Mouse (Mus musculus): ENCODE results near the gene Olfr1231. TPM values are rescaled to one million over a fixed set of nuclear protein-coding genes. Genes with fewer than 3 reads are reported as not detected.

The Olfr1231 gene
- not detected in 2 replicates for polyA plus RNA-seq (2015; fragmentation: Nextera tagmentation; extraction: Ambion mirVana)

- WGBS (ENCODE audit: insufficient replicate concordance) = 62% methylated on average over 2 of the region's 2 CpGs
- no peak within 1 kb of the TSS for H3K4me2 ChIP-seq (ENCODE audit: low read depth, low read length)
- ATAC-seq = no peak
- no peaks in the 10 kb centered on the region for H3K9me3 ChIP-seq (ENCODE audit: low read length)
- H3K4me3 ChIP-seq (ENCODE audit: low read depth, low read length) = no peak within 1 kb of the TSS
- H3K9ac ChIP-seq (replicated peaks) = no peak within 1 kb of the TSS
- H3K36me3 ChIP-seq (replicated peaks; ENCODE audit: insufficient read depth, low read length) = no peaks in the 10 kb centered on the region
- no peaks in the 10 kb centered on the region for H3K4me1 ChIP-seq (ENCODE audit: insufficient read depth)
- DNase-seq = no peak
- H3K27ac ChIP-seq (ENCODE audit: low read depth) = no peak within 1 kb of the TSS
- H3K27me3 ChIP-seq (ENCODE audit: insufficient read depth, low read length) = no peaks in the 10 kb centered on the region
- TF ChIP-seq CTCF (IDR thresholded peaks at IDR 0.05; ENCODE audit: low read depth) (no peak), EP300 (IDR thresholded peaks at IDR 0.05; ENCODE audit: low read depth) (no peak)
Observed at GRCm38 (mm10) chr2:89306974-89307373, at the start of gene Olfr1231. Gene Olfr1231 (minus strand): TSS chr2:89307074.

GRCm38 (mm10) chr2:89342298-89342697, 35.4 kb upstream of the Olfr1231 start, which contains the start of gene Olfr1233:
Gene Olfr1233 (minus strand): TSS chr2:89342398.
- H3K9me3 ChIP-seq (ENCODE audit: low read length) = no peaks in the 10 kb centered on the region
- no peak within 1 kb of the TSS for H3K27ac ChIP-seq (ENCODE audit: low read depth)
- H3K4me2 ChIP-seq (ENCODE audit: low read depth, low read length) = no peak within 1 kb of the TSS
- ATAC-seq (no peak), DNase-seq (no peak)
- no peak within 1 kb of the TSS for H3K4me3 ChIP-seq (ENCODE audit: low read depth, low read length)
- H3K4me1 ChIP-seq (ENCODE audit: insufficient read depth) = no peaks in the 10 kb centered on the region
- TF ChIP-seq CTCF (IDR thresholded peaks at IDR 0.05; ENCODE audit: low read depth) = no peak
- TF ChIP-seq EP300 (IDR thresholded peaks at IDR 0.05; ENCODE audit: low read depth) = no peak
- no peaks in the 10 kb centered on the region for H3K36me3 ChIP-seq (replicated peaks; ENCODE audit: insufficient read depth, low read length)
- no peak within 1 kb of the TSS for H3K9ac ChIP-seq (replicated peaks)
- no peaks in the 10 kb centered on the region for H3K27me3 ChIP-seq (ENCODE audit: insufficient read depth, low read length)

- no peaks in the 10 kb centered on the region for H3K27me3 ChIP-seq (ENCODE audit: insufficient read depth, low read length)
- ATAC-seq (no peak), DNase-seq (no peak)
- no peaks in the 10 kb centered on the region for H3K36me3 ChIP-seq (replicated peaks; ENCODE audit: insufficient read depth, low read length)
- H3K4me1 ChIP-seq (ENCODE audit: insufficient read depth) = no peaks in the 10 kb centered on the region
- H3K4me3 ChIP-seq (ENCODE audit: low read depth, low read length) = no peak within 1 kb of the TSS
- TF ChIP-seq EP300 (IDR thresholded peaks at IDR 0.05; ENCODE audit: low read depth) = no peak
- TF ChIP-seq CTCF (IDR thresholded peaks at IDR 0.05; ENCODE audit: low read depth) = no peak
- H3K9me3 ChIP-seq (ENCODE audit: low read length) = no peaks in the 10 kb centered on the region
- H3K4me2 ChIP-seq (ENCODE audit: low read depth, low read length) = no peak within 1 kb of the TSS
- H3K9ac ChIP-seq (replicated peaks) = no peak within 1 kb of the TSS
- no peak within 1 kb of the TSS for H3K27ac ChIP-seq (ENCODE audit: low read depth)
Observed at GRCm38 (mm10) chr2:89329575-89329974, 22.7 kb upstream of the Olfr1231 start, which contains the start of gene Olfr1232. Gene Olfr1232 (minus strand): TSS chr2:89329675.

GRCm38 (mm10) chr2:89297168-89297567, 9.7 kb downstream of the Olfr1231 start, which contains the start of gene Olfr1230:
Gene Olfr1230 (minus strand): TSS chr2:89297268.
- Histone ChIP-seq H3K4me3 (ENCODE audit: low read depth, low read length) (no peak within 1 kb of the TSS), H3K4me1 (ENCODE audit: insufficient read depth) (no peaks in the 10 kb centered on the region), H3K9ac (replicated peaks) (no peak within 1 kb of the TSS), H3K27me3 (ENCODE audit: insufficient read depth, low read length) (no peaks in the 10 kb centered on the region), H3K27ac (ENCODE audit: low read depth) (no peak within 1 kb of the TSS), H3K9me3 (ENCODE audit: low read length) (no peaks in the 10 kb centered on the region), H3K4me2 (ENCODE audit: low read depth, low read length) (no peak within 1 kb of the TSS), H3K36me3 (replicated peaks; ENCODE audit: insufficient read depth, low read length) (no peaks in the 10 kb centered on the region)
- ATAC-seq (no peak), DNase-seq (no peak)
- WGBS (ENCODE audit: insufficient replicate concordance) = 78% methylated on average over 1 of the region's 1 CpGs
- TF ChIP-seq EP300 (IDR thresholded peaks at IDR 0.05; ENCODE audit: low read depth) (no peak), CTCF (IDR thresholded peaks at IDR 0.05; ENCODE audit: low read depth) (no peak)

- Histone ChIP-seq H3K9me3 (ENCODE audit: low read length) (no peaks in the 10 kb centered on the region), H3K4me1 (ENCODE audit: insufficient read depth) (no peaks in the 10 kb centered on the region), H3K4me3 (ENCODE audit: low read depth, low read length) (no peak within 1 kb of the TSS), H3K36me3 (replicated peaks; ENCODE audit: insufficient read depth, low read length) (no peaks in the 10 kb centered on the region), H3K9ac (replicated peaks) (no peak within 1 kb of the TSS), H3K27me3 (ENCODE audit: insufficient read depth, low read length) (no peaks in the 10 kb centered on the region), H3K4me2 (ENCODE audit: low read depth, low read length) (no peak within 1 kb of the TSS), H3K27ac (ENCODE audit: low read depth) (no peak within 1 kb of the TSS)
- TF ChIP-seq CTCF (IDR thresholded peaks at IDR 0.05; ENCODE audit: low read depth) = no peak
- TF ChIP-seq EP300 (IDR thresholded peaks at IDR 0.05; ENCODE audit: low read depth) = no peak
- WGBS (ENCODE audit: insufficient replicate concordance) = 59% methylated on average over 2 of the region's 2 CpGs
- ATAC-seq (no peak), DNase-seq (no peak)
Observed at GRCm38 (mm10) chr2:89287914-89288313, 19.0 kb downstream of the Olfr1231 start, which contains the start of gene Olfr1229. Gene Olfr1229 (minus strand): TSS chr2:89288014.

GRCm38 (mm10) chr2:89253962-89254361, 52.9 kb downstream of the Olfr1231 start, which contains the start of gene Olfr1228:
Gene Olfr1228 (minus strand): TSS chr2:89254062.
- Histone ChIP-seq H3K4me2 (ENCODE audit: low read depth, low read length) (no peak within 1 kb of the TSS), H3K4me1 (ENCODE audit: insufficient read depth) (no peaks in the 10 kb centered on the region), H3K27ac (ENCODE audit: low read depth) (no peak within 1 kb of the TSS), H3K4me3 (ENCODE audit: low read depth, low read length) (no peak within 1 kb of the TSS), H3K36me3 (replicated peaks; ENCODE audit: insufficient read depth, low read length) (no peaks in the 10 kb centered on the region), H3K27me3 (ENCODE audit: insufficient read depth, low read length) (no peaks in the 10 kb centered on the region), H3K9me3 (ENCODE audit: low read length) (no peaks in the 10 kb centered on the region), H3K9ac (replicated peaks) (no peak within 1 kb of the TSS)
- no peak for ATAC-seq
- DNase-seq = no peak
- TF ChIP-seq CTCF (IDR thresholded peaks at IDR 0.05; ENCODE audit: low read depth) (no peak), EP300 (IDR thresholded peaks at IDR 0.05; ENCODE audit: low read depth) (no peak)

Other genes starting within 250 kb of the Olfr1231 start
- gene Olfr1218, start 245.9 kb downstream of the Olfr1231 start, polyA plus RNA-seq (2015; fragmentation: Nextera tagmentation; extraction: Ambion mirVana) = not detected in 2 replicates
- gene Olfr1219, start 223.6 kb downstream of the Olfr1231 start, polyA plus RNA-seq (2015; fragmentation: Nextera tagmentation; extraction: Ambion mirVana) = not detected in 2 replicates
- not detected in 2 replicates for gene Olfr1220, start 200.2 kb downstream of the Olfr1231 start, polyA plus RNA-seq (2015; fragmentation: Nextera tagmentation; extraction: Ambion mirVana)
- gene Olfr1221, start 189.8 kb downstream of the Olfr1231 start, polyA plus RNA-seq (2015; fragmentation: Nextera tagmentation; extraction: Ambion mirVana) = not detected in 2 replicates
- gene Olfr1222, start 174.0 kb downstream of the Olfr1231 start, polyA plus RNA-seq (2015; fragmentation: Nextera tagmentation; extraction: Ambion mirVana) = not detected in 2 replicates
- not detected in 2 replicates for gene Olfr1223, start 155.5 kb downstream of the Olfr1231 start, polyA plus RNA-seq (2015; fragmentation: Nextera tagmentation; extraction: Ambion mirVana)
- gene Olfr1224-ps1, start 143.0 kb downstream of the Olfr1231 start, polyA plus RNA-seq (2015; fragmentation: Nextera tagmentation; extraction: Ambion mirVana) = not detected in 2 replicates
- gene Olfr1225, start 132.4 kb downstream of the Olfr1231 start, polyA plus RNA-seq (2015; fragmentation: Nextera tagmentation; extraction: Ambion mirVana) = not detected in 2 replicates
- not detected in 2 replicates for gene Olfr1226, start 107.0 kb downstream of the Olfr1231 start, polyA plus RNA-seq (2015; fragmentation: Nextera tagmentation; extraction: Ambion mirVana)
- not detected in 2 replicates for gene Olfr1228, start 53.0 kb downstream of the Olfr1231 start, polyA plus RNA-seq (2015; fragmentation: Nextera tagmentation; extraction: Ambion mirVana)
- gene Olfr1229, start 19.1 kb downstream of the Olfr1231 start, polyA plus RNA-seq (2015; fragmentation: Nextera tagmentation; extraction: Ambion mirVana) = not detected in 2 replicates
- gene Olfr1230, start 9.8 kb downstream of the Olfr1231 start, polyA plus RNA-seq (2015; fragmentation: Nextera tagmentation; extraction: Ambion mirVana) = not detected in 2 replicates
- gene Olfr1232, start 22.6 kb upstream of the Olfr1231 start, polyA plus RNA-seq (2015; fragmentation: Nextera tagmentation; extraction: Ambion mirVana) = not detected in 2 replicates
- gene Olfr1233, start 35.3 kb upstream of the Olfr1231 start, polyA plus RNA-seq (2015; fragmentation: Nextera tagmentation; extraction: Ambion mirVana) = not detected in 2 replicates
- not detected in 2 replicates for gene Olfr1234, start 57.8 kb upstream of the Olfr1231 start, polyA plus RNA-seq (2015; fragmentation: Nextera tagmentation; extraction: Ambion mirVana)
- not detected in 2 replicates for gene Olfr1238, start 102.6 kb upstream of the Olfr1231 start, polyA plus RNA-seq (2015; fragmentation: Nextera tagmentation; extraction: Ambion mirVana)
- gene Olfr1239, start 113.3 kb upstream of the Olfr1231 start, polyA plus RNA-seq (2015; fragmentation: Nextera tagmentation; extraction: Ambion mirVana) = not detected in 2 replicates
- not detected in 2 replicates for gene Olfr1240, start 135.9 kb upstream of the Olfr1231 start, polyA plus RNA-seq (2015; fragmentation: Nextera tagmentation; extraction: Ambion mirVana)
- gene Olfr1241, start 180.1 kb upstream of the Olfr1231 start, polyA plus RNA-seq (2015; fragmentation: Nextera tagmentation; extraction: Ambion mirVana) = not detected in 2 replicates
- gene Olfr1242, start 191.3 kb upstream of the Olfr1231 start, polyA plus RNA-seq (2015; fragmentation: Nextera tagmentation; extraction: Ambion mirVana) = not detected in 2 replicates
- not detected in 2 replicates for gene Olfr1243, start 224.4 kb upstream of the Olfr1231 start, polyA plus RNA-seq (2015; fragmentation: Nextera tagmentation; extraction: Ambion mirVana)

Measured in liver, postnatal 0 days (tissue).